Mouse (Mus musculus): ENCODE data around the gene Tcl1b3.

- TF ChIP-seq POLR2A (IDR thresholded peaks at IDR 0.05; ENCODE audit: borderline replicate concordance, low read depth, low read length) (no peak), CTCF (IDR thresholded peaks at IDR 0.05; ENCODE audit: low read depth, low read length) (no peak)
These were observed 44.2 kb downstream of the Tcl1b3 start for GRCm38 (mm10) chr12:105235091-105235490.
